Mouse (Mus musculus): ENCODE results near the gene Blvrb. TPM values are rescaled to one million over a fixed set of nuclear protein-coding genes. Genes with fewer than 3 reads are reported as not detected.

The Blvrb gene
- polyA plus RNA-seq, 1 experiment from 2014 or later: 75.2 TPM

DNA sequence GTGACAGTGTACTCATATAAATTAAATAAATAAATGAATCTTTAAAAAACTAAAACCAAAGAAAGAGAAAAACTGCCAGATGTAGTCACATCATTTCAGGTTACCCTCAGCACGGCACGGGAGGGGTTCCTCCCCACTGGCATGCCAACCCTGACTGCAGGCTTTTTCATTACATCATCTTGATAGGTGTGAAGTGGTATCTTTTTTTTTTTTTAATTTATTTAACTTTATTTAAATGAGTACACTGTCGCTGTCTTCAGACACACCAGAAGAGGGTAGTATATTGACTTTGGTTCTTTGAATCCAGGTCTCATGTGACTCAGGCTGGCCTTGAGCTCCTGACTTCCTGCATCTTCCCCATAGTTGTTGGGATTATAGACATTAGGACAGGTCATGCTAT is 7.5 kb downstream of the Blvrb start:
- Histone ChIP-seq H3K4me1 (ENCODE audit: control insufficient read depth, insufficient read depth, low read length) (no peaks in the 10 kb centered on the region), H3K27ac (replicated peaks; ENCODE audit: low read depth, low read length) (no peak overlapping the region), H3K9me3 (ENCODE audit: control insufficient read depth, low read length) (no peaks in the 10 kb centered on the region), H3K4me3 (ENCODE audit: low read depth, low read length) (no peak overlapping the region), H3K27me3 (replicated peaks; ENCODE audit: control insufficient read depth, insufficient read depth, low read length) (no peaks in the 10 kb centered on the region), H3K4me2 (ENCODE audit: low read depth, low read length) (no peak overlapping the region), H3K36me3 (ENCODE audit: control insufficient read depth, insufficient read depth, low read length) (no peaks in the 10 kb centered on the region), H3K9ac (ENCODE audit: low read depth, low read length) (no peak overlapping the region)
- DNase-seq (ENCODE audit: low spot score) (no peak), ATAC-seq (ENCODE audit: low read depth) (no peak)
- 89% methylated on average over 3 of the region's 3 CpGs for WGBS

DNA sequence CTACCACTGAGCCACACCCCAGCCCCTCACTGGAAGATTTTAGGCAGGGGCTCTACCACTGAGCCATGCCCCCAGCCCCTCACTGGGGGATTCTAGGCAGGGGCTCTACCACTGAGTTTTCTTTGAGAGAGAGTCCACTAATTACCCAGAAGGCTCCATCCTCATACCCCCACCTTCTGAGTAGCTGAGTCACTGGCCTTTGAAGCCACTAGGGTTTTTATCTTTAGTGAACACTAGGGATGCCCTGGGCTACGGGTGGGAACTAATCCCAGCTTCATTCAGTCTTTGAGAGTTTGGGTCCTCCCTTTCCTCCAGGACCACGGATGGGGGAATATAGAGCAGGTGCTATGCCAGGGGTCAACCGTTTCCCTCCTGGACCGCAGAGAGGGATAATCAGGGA is 10.8 kb downstream of the Blvrb start:
- no peak for ATAC-seq (ENCODE audit: low read depth)
- WGBS: 94% methylated on average over 4 of the region's 4 CpGs
- Histone ChIP-seq H3K27ac (replicated peaks; ENCODE audit: low read depth, low read length) (no peak overlapping the region), H3K4me1 (ENCODE audit: control insufficient read depth, insufficient read depth, low read length) (no peaks in the 10 kb centered on the region), H3K36me3 (ENCODE audit: control insufficient read depth, insufficient read depth, low read length) (no peaks in the 10 kb centered on the region), H3K27me3 (replicated peaks; ENCODE audit: control insufficient read depth, insufficient read depth, low read length) (no peaks in the 10 kb centered on the region), H3K4me3 (ENCODE audit: low read depth, low read length) (no peak overlapping the region), H3K9ac (ENCODE audit: low read depth, low read length) (no peak overlapping the region), H3K9me3 (ENCODE audit: control insufficient read depth, low read length) (no peaks in the 10 kb centered on the region), H3K4me2 (ENCODE audit: low read depth, low read length) (no peak overlapping the region)
- no peak for DNase-seq (ENCODE audit: low spot score)

DNA sequence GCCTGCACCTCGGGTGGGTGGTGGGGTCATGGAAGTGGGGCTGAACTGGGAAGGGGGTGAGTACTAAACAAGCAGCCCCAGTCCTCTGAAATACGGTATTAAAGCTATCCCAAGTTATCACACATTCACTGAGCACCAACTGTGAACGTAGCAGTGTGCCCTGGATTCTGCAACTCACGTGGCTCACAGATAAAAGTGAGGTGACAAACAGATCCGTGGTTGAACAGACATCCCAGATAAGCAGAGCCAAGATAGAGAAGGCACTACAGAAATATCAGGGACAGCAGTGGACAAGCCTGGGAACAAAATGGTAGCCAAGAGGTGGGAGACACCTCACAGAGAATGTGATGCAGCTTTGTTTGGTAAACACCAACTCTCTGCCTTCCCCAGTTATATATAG is 11.9 kb downstream of the Blvrb start:
- Histone ChIP-seq H3K36me3 (ENCODE audit: control insufficient read depth, insufficient read depth, low read length) (no peaks in the 10 kb centered on the region), H3K9ac (ENCODE audit: low read depth, low read length) (no peak overlapping the region), H3K27me3 (replicated peaks; ENCODE audit: control insufficient read depth, insufficient read depth, low read length) (no peaks in the 10 kb centered on the region), H3K4me3 (ENCODE audit: low read depth, low read length) (no peak overlapping the region), H3K4me2 (ENCODE audit: low read depth, low read length) (no peak overlapping the region), H3K4me1 (ENCODE audit: control insufficient read depth, insufficient read depth, low read length) (no peaks in the 10 kb centered on the region), H3K27ac (replicated peaks; ENCODE audit: low read depth, low read length) (no peak overlapping the region), H3K9me3 (ENCODE audit: control insufficient read depth, low read length) (no peaks in the 10 kb centered on the region)
- 92% methylated on average over 5 of the region's 5 CpGs for WGBS
- DNase-seq (ENCODE audit: low spot score) (no peak), ATAC-seq (ENCODE audit: low read depth) (no peak)

DNA sequence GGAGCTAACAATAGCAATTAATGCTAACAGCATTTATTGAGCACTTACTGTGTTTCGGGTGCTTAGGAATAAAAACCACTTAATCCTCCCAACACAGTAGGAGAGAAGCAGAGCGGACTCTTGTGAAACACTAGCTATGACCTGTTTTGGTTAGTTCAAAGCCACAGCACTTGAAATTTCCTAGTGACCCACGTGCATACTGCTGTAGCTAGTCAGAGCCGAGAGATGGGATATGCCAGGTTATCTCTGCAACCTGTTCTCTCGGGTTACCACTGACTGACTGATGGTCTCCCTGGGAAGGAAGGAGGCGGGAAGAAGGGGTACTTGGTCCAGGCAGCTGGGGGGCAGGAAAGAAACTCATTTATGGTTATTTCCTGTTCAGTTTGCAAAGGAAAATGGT is 12.7 kb downstream of the Blvrb start:
- DNase-seq (ENCODE audit: low spot score): no peak
- H3K36me3 ChIP-seq (ENCODE audit: control insufficient read depth, insufficient read depth, low read length): no peaks in the 10 kb centered on the region
- ATAC-seq (ENCODE audit: low read depth): no peak
- no peak overlapping the region for H3K4me3 ChIP-seq (ENCODE audit: low read depth, low read length)
- H3K9ac ChIP-seq (ENCODE audit: low read depth, low read length): no peak overlapping the region
- H3K4me2 ChIP-seq (ENCODE audit: low read depth, low read length): no peak overlapping the region
- WGBS: 74% methylated on average over 6 of the region's 6 CpGs
- H3K4me1 ChIP-seq (ENCODE audit: control insufficient read depth, insufficient read depth, low read length): no peaks in the 10 kb centered on the region
- no peak overlapping the region for H3K27ac ChIP-seq (replicated peaks; ENCODE audit: low read depth, low read length)
- H3K27me3 ChIP-seq (replicated peaks; ENCODE audit: control insufficient read depth, insufficient read depth, low read length): no peaks in the 10 kb centered on the region
- H3K9me3 ChIP-seq (ENCODE audit: control insufficient read depth, low read length): no peaks in the 10 kb centered on the region

DNA sequence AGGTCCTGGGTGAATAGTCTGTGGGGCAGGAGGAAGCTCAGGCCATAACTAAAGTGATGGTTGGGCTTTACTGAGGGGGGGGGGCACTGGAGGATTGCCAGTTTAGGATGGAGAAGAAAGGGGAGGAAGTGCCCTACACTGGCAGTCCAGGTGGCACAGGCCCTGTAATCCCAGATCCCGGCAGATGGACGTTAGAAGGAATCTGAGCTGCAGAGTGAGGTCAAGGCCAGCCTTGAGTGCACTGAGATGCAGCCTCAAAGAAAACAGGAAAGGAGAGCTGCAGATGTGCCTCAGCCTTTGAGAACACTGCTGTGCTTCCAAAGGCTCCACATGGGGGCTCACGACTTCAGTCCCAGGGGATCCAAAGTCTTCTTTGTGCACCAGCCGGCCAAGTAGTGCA is 19.9 kb downstream of the Blvrb start:
- no peak overlapping the region for H3K4me2 ChIP-seq (ENCODE audit: low read depth, low read length)
- no peaks in the 10 kb centered on the region for H3K27me3 ChIP-seq (replicated peaks; ENCODE audit: control insufficient read depth, insufficient read depth, low read length)
- ATAC-seq (ENCODE audit: low read depth): peak; percentile 38; the same call in 1 of the 2 replicates
- no peak overlapping the region for H3K27ac ChIP-seq (replicated peaks; ENCODE audit: low read depth, low read length)
- no peak overlapping the region for H3K4me3 ChIP-seq (ENCODE audit: low read depth, low read length)
- no peak overlapping the region for H3K9ac ChIP-seq (ENCODE audit: low read depth, low read length)
- DNase-seq (ENCODE audit: low spot score): no peak
- WGBS: 39% methylated on average over 4 of the region's 4 CpGs
- H3K36me3 ChIP-seq (ENCODE audit: control insufficient read depth, insufficient read depth, low read length): no peaks in the 10 kb centered on the region
- no peaks in the 10 kb centered on the region for H3K9me3 ChIP-seq (ENCODE audit: control insufficient read depth, low read length)
- H3K4me1 ChIP-seq (ENCODE audit: control insufficient read depth, insufficient read depth, low read length): no peaks in the 10 kb centered on the region

DNA sequence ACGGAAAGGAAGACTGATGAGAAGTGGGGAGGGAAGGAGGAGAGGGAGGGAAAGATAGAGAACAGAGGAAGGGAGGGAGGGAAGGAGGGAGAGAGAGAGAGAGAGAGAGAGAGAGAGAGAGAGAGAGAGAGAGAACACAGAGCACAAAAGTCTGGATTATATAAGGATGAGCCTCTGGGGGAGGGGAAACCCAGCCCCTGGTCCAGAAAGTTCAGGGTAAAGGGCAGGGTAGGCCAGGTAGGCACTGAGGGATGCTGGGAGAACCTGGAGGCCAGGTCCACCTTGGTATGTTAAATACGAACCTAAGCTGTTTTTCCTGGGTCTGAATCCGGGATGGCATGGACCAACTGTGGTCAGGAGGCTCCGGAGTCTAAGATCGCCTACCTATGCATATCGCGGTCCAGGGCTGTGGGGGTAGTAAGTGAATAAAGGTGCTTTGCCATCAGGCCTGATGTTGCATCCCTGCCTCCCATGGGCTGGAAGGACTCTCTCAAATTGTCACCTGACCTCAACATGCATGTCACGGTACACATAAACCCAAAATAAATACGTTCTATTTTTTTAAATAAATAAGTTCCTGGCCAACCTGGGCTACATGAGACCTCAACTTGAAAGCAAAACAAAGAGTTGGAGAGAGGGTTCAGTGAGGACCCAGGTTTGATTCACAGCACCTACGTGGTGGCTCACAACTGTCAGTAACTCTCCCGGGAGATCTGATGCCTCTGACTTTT is 23.8 kb downstream of the Blvrb start:
- no peak overlapping the region for H3K4me2 ChIP-seq (ENCODE audit: low read depth, low read length)
- H3K27ac ChIP-seq (replicated peaks; ENCODE audit: low read depth, low read length): no peak overlapping the region; the same call in 1 of the 2 replicates
- H3K9me3 ChIP-seq (ENCODE audit: control insufficient read depth, low read length): no peaks in the 10 kb centered on the region
- peaks cover 7% of the 10 kb centered on the region for H3K36me3 ChIP-seq (ENCODE audit: control insufficient read depth, insufficient read depth, low read length)
- no peak overlapping the region for H3K4me3 ChIP-seq (ENCODE audit: low read depth, low read length)
- H3K4me1 ChIP-seq (ENCODE audit: control insufficient read depth, insufficient read depth, low read length): 0 out of 2 replicates have a peak, but pooled peaks cover 5% of the 10 kb centered on the region
- ATAC-seq (ENCODE audit: low read depth) (no peak), DNase-seq (ENCODE audit: low spot score) (no peak)
- WGBS: 93% methylated on average over 11 of the region's 11 CpGs
- H3K27me3 ChIP-seq (replicated peaks; ENCODE audit: control insufficient read depth, insufficient read depth, low read length): no peaks in the 10 kb centered on the region
- no peak overlapping the region for H3K9ac ChIP-seq (ENCODE audit: low read depth, low read length)

DNA sequence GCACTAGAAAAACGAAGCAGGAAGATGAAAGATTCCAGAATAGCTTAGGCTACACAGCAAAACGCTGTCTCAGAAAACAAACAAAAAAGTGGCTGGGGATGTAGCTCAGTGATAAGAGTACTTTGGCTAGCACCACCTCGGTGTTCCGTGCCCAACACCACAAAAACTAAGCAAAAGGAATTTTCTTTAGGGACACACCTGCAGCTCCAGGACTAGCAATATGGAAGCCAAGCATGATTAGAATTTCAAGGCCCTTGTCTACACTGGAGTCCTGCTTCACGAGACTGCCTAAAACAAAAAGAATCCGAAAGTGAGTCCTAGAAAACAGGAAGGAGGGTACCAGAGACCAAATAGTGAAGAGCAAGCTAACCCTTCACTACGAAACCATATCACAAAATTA is 24.8 kb downstream of the Blvrb start:
- 30% methylated on average over 7 of the region's 7 CpGs for WGBS
- Histone ChIP-seq H3K9ac (ENCODE audit: low read depth, low read length) (peak overlapping the region; percentile 46; the same call in 1 of the 2 replicates), H3K4me2 (ENCODE audit: low read depth, low read length) (peak overlapping the region; percentile 49), H3K4me3 (ENCODE audit: low read depth, low read length) (peak overlapping the region; percentile 72), H3K9me3 (ENCODE audit: control insufficient read depth, low read length) (no peaks in the 10 kb centered on the region), H3K27me3 (replicated peaks; ENCODE audit: control insufficient read depth, insufficient read depth, low read length) (no peaks in the 10 kb centered on the region), H3K4me1 (ENCODE audit: control insufficient read depth, insufficient read depth, low read length) (0 out of 2 replicates have a peak, but pooled peaks cover 5% of the 10 kb centered on the region), H3K36me3 (ENCODE audit: control insufficient read depth, insufficient read depth, low read length) (peaks cover 15% of the 10 kb centered on the region), H3K27ac (replicated peaks; ENCODE audit: low read depth, low read length) (peak overlapping the region; percentile 84)
- DNase-seq (ENCODE audit: low spot score) (no peak), ATAC-seq (ENCODE audit: low read depth) (no peak)

DNA sequence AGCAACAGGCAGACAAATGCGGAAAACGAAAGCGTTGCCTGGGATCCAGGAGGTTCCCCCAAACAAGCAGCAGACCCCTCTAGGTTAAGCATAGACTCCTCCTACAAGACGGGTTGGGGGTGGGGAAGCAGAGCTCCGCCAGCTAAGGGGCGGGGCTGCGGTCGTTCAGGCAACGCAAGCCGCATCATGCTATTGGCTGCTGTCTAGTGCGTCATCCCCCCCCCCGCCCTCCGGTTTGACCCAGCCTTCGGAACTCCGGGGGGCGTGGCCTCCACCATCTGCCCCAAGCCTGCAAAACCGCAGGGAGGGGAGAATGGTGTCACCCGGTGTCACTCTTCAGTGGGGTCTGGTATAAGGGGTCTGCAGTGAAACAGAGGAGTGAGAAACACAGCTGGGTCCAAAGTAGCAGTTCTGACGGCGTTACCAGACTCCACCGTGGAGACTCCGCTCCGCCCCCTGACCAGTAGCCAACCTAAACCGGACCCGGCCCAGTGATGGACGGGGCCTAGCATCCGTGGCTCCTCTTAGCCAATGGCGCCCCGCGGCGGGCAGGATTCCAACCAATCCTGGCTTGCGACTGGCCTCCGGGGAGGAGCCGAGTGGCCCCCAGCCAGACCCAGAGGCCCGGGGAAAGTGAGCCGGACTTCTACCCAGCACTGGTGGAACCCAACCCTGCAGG is 25.5 kb downstream of the Blvrb start, which contains the start of gene Sertad3:
Gene Sertad3, plus strand, starts transcription at position 613 of the 679 bp plus-strand sequence.
- Histone ChIP-seq H3K9ac (ENCODE audit: low read depth, low read length) (peak within 1 kb of the TSS; percentile 80), H3K4me3 (ENCODE audit: low read depth, low read length) (peak within 1 kb of the TSS; percentile 72), H3K36me3 (ENCODE audit: control insufficient read depth, insufficient read depth, low read length) (peaks cover 15% of the 10 kb centered on the region), H3K27me3 (replicated peaks; ENCODE audit: control insufficient read depth, insufficient read depth, low read length) (no peaks in the 10 kb centered on the region), H3K27ac (replicated peaks; ENCODE audit: low read depth, low read length) (peak within 1 kb of the TSS; percentile 95), H3K4me1 (ENCODE audit: control insufficient read depth, insufficient read depth, low read length) (0 out of 2 replicates have a peak, but pooled peaks cover 5% of the 10 kb centered on the region), H3K4me2 (ENCODE audit: low read depth, low read length) (peak within 1 kb of the TSS; percentile 61), H3K9me3 (ENCODE audit: control insufficient read depth, low read length) (no peaks in the 10 kb centered on the region)
- ATAC-seq (ENCODE audit: low read depth) (peak; percentile 93), DNase-seq (ENCODE audit: low spot score) (peak; percentile 99)
- WGBS: 0% methylated on average over 33 of the region's 36 CpGs

All from embryonic facial prominence, embryonic 14.5 days (tissue).